Mouse (Mus musculus): ENCODE data around the gene Mrps24.

Gene Mrps24

DNA sequence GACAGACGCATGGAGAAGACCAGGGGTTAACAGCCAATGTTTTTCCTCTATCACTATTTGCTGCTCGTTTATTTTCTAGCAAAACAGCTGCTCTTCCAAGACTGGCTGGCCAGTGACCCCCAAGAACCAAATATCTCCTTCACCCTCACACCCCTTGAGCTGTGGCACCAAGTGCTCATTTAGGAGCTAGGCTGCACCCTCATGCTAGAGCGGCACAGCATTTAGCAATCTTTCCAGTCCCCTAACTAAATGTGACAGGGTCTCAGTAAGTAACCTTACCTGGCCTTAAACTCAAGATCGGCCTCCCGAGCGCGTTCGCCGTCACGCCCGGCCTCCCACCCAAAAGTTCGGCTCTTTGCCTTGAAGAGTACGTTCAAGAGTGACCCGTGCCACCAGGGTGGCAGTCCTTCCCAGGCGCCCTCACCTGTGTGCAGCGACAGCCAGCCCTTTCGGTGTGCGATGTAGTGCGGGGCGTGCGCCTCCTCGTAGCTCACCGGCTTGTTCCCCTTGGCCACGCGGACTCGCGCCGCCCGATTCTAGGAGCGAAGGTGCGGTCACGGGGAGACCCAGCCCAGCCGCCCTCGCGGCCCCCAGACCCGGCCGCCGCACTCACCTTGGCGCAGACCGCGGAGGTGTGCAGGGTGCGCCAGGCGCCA, 8.5 kb downstream of the Mrps24 start:
- in situ Hi-C loops (cut with MboI, MseI): no loop called here

DNA sequence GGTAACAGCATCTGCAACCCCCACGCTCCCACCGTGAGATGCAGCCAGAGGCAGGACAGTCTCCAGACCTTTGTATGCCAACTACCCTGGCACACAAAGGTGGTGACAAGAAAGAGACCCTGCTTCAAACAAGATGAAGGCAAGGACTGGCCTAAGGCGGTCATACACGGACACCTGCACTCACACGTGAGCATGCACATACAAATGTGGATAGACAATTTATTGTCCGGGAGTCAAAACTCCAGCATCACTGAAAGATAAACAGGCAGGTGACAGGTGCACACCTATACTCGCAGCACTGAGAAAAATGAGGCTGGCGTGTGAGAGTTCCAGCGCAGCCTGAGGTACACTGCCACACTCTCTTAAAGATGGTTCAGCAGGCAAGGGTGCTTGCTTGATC, 9.5 kb downstream of the Mrps24 start:
- in situ Hi-C loops (cut with MboI, MseI): no loop called here

DNA sequence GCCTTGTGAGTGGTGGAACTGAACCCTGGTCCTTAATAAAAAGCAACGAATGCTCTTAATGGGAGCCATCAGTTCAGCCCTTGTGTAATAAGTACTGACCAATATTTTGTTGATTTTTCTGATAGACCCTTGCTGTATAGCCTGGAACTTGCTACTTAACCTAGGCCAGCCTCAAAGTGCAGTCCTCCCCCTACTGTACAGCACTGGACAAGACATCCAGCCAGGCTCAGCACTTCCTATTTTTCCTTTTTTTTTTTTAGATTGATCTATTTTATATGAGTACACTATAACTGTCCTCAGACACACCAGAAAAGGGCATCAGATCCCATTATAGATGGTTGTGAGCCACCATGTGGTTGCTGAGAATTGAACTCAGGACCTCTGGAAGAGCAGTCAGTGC, 12.1 kb downstream of the Mrps24 start:
- in situ Hi-C loops (cut with MboI, MseI): no loop called here

DNA sequence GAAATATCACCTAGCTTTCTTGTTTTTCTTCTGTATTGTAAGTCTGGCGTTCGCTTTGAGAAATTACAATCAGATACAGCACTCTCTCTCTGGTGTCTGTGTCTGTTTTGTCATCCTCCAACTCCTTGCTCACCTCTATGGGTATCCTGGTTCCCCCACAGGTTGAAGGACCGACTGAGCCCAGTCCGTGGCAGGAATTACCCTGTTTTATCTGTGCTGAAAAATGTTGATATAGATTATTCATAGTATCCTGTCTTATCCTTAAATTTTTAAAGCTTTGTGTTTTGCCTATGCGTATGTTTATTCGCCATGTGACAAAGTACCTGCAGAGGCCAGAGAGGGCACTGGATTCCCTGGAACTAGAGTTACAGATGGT, 12.5 kb downstream of the Mrps24 start:
- in situ Hi-C loops (cut with MboI, MseI): no loop called here

DNA sequence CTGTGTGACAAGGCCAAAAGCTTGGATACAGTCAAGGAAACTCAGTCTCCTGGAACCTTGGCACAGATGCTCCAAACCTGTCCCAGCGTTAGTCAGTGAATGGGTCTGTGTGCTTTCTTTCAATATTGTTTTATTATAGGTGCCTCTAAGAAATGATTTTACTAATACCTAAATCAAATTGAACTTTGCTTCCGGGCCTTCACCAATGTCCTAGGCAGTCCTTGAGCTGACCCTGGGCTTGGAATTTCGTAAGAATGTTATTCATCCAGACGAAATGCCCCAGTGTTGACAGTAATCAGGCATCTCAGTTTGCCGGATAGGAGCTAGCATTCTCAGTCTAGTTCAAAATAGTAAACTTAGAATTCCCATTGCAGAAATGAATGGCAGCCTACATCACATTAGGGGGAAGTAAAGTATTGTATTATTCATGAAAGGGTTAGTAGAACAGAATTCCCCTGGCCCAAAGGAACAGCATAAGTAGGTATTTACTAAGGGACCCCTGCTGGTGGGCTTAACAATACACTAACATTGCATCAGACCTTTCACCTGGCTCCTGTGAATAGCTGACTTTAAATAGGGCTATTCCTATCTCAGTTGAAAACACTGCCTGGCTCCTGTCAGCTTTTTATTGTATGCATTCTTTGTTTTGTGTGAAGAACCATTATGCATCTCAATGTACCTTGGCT, 13.1 kb downstream of the Mrps24 start:
- in situ Hi-C loops (cut with MboI, MseI): no loop called here

DNA sequence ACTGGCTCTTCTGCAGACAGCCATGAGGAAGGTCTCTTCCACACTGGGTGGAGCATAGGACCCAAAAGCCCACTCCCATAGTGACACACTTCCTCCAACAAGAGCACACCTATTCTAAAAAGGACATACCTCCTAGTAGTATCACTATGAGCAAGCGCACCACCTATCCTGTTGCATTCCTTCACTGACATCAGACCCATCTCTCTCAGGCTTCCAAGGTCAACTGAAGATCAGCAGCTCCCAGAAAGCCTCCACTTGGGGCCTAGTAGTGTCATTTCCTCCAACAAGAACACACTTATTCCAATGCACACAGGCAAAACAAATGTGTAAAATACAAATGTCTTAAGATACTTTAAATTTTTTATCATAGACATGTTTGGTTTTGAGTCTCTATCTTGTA, 13.7 kb downstream of the Mrps24 start:
- in situ Hi-C loops (cut with MboI, MseI): no loop called here

DNA sequence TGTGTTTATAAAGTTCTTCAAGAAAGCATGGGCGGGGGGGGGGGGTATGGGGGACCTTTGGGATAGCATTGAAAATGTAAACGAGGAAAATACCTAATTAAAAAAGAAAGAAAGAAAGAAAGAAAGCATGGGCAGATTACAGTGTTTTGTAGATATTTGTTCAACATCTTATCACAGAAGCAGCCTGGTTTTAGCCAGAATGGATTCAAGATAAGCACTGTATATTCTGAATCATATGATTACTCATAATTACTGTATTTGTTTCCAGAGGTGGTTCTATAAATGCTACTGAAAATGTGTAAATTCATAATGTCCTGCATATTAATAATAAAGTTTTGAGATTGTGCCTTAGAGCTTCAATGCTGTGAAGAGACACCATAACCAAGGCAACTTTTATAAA, 14.2 kb downstream of the Mrps24 start:
- in situ Hi-C loops (cut with MboI, MseI): no loop called here

DNA sequence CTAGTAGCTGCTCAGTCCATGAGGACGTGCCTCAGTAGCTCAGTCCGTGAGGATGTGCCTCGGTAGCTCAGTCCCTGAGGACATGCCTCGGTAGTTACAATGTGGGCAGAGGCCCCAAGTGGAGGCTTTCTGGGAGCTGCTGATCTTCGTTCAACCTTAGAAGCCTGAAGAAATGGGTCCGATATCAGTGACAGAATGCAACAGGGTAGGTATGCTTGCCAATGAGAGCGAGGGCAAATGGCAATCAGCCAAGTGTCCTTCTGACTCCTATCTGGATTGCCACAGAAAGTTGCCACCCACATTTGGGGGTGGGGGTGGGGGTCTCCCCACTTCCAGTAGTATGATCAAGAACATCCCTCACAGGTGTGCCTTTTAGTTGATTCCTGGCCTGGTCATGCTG, 14.7 kb downstream of the Mrps24 start:
- in situ Hi-C loops (cut with MboI, MseI): no loop called here

DNA sequence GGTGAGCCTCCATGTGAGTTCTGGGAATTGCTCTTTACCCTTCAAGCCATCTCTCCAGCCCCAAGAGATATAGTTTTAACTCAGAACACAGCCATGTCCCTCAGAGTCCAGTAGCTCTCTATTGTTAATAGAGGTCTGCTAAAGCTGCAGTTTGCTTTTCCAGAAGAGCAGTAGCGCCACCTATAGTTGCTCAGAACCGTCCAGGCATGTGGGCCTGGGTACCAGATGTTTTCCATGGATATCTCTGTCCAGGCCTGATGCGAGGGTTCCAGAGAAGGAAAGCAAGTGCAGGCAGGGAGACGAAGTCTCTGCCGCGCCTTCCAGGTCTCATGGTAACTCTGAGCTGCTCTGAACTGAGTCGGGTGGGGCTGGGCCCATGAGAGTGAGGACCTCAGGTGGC, 23.7 kb downstream of the Mrps24 start:
- in situ Hi-C loops (cut with MboI, MseI): loop anchor here in 1 of 2 experiments (25.0 kb wide), 1 partner anchor 1654 kb away; the partner anchor contains the start of gene Sec14l4

DNA sequence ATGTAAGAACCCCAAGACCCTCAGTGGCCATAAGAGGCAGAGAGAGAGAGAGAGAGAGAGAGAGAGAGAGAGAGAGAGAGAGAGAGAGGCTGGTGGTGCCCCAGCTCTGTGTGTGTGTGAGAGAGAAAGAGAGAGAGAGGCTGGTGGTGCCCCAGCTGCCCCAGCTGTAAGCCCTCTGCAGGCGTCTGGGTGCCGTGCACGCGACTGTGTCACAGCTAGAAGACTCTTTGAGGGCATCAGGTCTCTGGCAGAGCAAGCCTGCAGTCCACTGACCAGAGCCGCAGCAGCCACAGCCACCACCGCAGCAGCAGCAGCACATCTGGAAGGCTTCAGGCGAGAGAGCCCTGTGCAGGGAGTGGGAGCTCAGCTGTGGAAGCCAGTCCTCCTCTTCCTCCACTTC, 31.2 kb downstream of the Mrps24 start:
- in situ Hi-C loops (cut with MboI, MseI): loop anchor here in 1 of 2 experiments (25.0 kb wide), 1 partner anchor 1647 kb away; the partner anchor contains the start of gene Sec14l4

DNA sequence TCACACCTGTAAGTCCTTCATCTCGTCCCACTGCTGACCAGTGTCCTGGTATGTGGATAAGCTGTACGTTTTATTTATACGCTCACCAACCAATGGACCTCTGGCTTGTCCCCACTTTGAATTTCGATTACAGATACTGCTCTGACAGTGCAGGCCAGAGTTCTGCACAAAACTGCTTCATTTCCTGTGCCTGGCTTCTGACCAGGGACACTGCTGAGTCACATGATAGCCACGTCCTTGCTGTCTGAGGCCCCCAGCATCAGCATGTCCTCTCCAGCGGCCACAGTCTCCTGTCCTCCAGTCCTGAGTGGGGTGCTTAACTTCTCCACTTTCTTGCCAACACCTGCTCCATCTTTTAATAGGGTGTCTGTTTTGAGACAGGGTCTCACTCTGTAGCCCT, 32.9 kb downstream of the Mrps24 start:
- in situ Hi-C loops (cut with MboI, MseI): loop anchor here in 1 of 2 experiments (25.0 kb wide), 1 partner anchor 1645 kb away; the partner anchor contains the start of gene Sec14l4

All from T-helper 17 cell (primary cell).